Mouse (Mus musculus): ENCODE results near the gene Adh7.

- TF ChIP-seq POU5F1 (IDR thresholded peaks at IDR 0.05; ENCODE audit: borderline replicate concordance, low read length) (no peak), CTCF (conservative IDR thresholded peaks at IDR 0.05; ENCODE audit: low read length) (no peak)
Observed at GRCm38 (mm10) chr3:138225331-138225730, 7.8 kb downstream of the Adh7 start.

Measured in E14TG2a.4 (cell line).